Mouse (Mus musculus) layer of hippocampus, postnatal 36 days (tissue): ENCODE measurements around the gene Mdga1. TPM values are rescaled to one million over a fixed set of nuclear protein-coding genes. Genes with fewer than 3 reads are reported as not detected.

Experiments
- DNase-seq, 2 experiments: peaks; one replicate each; pipeline ENCODE4 v3.0.0; 2022
- total RNA-seq, 2 experiments: library from RNA; stranded (reverse); gene quantifications; 2 replicates each; pipeline ENCODE4 v1.2.3; 2021

The Mdga1 gene
- total RNA-seq, result 10 to 100 TPM; 65.5 to 73.2 TPM

DNA sequence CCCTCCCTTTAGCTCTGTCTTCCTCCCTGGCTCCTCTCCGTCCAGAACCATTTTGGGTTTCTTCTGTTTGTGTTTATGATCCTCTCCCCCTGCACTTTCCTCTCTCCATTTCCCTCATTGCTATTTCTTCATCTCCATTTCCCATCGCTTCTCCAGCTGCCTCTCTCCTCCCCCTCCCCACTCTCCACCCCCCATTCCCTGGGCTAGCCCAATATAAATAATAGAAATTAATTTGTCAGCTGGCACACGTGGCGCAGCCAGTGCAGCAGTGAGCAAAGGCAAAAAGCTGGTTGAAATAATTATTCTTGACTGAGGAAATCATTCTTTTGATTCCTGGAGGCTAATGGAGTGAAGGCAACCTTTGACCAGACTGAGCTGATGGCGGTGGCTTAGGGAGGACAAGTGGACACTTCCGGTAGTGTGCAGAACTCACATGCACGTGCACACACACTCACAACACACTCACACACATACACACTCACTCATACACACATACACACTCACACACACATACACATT lies at the start of gene Mdga1:
TSS of gene Mdga1 (minus strand) at position 51 of the 519 bp plus-strand sequence.
- no peak for DNase-seq

DNA sequence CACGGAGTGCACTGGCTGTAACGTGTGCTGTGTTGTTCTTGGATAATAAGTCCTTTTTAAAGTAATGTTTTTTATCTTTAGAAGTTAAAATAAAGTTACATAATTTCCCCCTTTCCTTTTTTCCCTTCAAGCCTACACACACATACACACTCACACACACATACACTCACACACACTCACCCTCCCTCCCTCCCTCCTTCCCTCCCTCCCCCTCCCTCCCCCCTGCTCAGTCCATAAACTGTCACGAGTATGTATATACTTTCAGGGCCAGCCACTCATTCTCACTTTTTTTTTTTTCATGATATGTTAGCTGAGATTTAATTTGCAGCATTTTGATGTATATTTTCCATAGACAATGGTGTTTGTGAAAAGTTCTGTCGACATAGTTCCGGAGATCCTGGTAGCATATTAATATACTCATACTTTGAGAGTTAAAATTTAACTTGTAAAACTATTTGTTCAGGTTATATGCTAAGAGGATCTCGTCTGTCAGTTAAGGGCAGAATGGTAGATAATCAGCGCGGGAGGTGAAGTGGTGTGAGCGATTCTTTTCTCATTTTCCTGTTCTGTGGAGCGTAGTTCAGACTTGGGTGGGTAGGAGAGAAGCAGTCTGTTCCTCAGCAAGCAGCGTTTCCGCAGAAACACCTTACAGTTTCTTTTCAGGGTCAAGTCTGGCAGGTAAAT lies 49.2 kb upstream of the Mdga1 start:
- DNase-seq, result no peak

DNA sequence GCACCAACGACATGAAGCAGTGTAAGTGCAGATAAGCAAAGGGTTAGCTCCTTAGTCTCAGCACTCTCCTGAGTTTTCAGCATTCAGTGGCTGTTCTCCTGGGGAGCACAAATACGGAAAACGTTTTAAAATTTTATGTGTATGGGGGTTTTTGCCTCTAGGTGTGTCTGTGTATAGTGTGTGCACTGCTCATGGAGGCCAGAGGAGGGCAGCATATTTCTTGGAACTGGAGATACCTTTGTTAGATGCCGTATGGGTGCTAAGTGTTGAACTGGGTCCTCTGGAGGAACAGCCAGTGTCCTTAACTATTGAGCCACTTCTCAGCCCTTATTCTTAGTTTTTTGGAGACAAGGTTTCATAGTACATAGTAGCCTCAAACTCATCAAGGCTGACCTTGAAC lies 44.8 kb upstream of the Mdga1 start:
- DNase-seq, result no peak

DNA sequence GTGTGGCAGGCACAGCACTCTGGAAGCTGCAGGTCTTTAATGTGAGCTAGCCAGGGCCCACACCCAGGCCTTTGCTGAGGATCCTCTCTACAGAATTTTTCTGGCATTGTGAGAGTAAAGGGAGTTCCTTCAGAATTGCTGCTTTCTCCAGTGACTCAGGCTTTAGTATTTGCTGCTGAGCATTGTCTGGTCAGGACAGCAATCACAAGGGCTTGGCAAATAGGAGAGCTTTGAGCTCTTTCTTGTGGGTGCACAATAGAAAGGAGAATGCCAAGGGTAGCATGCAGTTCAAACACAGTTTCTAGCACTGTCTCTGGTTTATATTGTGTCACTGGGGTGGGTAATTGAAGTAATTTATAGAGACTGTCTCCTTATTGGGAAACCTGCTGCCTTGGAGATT lies 38.5 kb upstream of the Mdga1 start:
- DNase-seq, result no peak

DNA sequence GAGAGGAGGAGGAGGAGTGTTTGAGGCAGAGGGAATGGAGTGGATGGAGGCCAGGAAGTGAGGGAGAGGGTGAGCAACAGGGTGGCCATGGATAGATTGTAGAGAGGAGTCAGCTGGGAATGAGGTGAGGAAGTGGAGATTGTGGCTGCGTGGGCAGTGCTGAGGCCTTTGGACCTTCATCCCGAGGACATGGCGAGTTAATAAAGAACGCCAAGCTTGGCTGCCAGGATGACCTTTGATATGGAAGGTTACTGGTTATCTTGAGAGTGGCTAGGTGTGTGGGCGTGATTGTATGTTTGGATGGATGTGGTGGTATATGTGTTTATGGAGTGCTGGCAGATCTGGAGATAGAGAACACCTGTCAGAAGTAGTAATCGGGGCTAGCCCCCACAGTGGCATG lies 38.0 kb upstream of the Mdga1 start:
- DNase-seq, result no peak

DNA sequence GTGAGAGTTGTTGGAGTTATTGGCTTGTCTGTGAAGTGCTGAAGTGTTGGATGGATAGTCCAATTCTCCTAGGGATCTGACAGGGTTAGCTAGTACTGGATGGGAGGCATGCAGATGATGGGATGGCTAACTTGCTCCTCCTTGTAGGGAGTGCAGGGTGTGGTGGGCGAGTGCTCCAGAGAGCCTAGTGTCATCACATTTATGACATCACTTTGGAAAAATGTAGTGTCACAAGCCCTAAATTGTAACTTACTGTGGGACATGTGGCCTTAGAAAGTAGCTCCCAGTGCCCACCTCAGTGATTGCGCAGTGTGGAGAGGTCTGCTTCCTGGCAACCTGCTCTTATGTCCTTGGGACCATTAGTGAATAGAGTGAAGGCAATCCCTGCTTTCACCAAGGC lies 37.0 kb upstream of the Mdga1 start:
- no peak for DNase-seq

DNA sequence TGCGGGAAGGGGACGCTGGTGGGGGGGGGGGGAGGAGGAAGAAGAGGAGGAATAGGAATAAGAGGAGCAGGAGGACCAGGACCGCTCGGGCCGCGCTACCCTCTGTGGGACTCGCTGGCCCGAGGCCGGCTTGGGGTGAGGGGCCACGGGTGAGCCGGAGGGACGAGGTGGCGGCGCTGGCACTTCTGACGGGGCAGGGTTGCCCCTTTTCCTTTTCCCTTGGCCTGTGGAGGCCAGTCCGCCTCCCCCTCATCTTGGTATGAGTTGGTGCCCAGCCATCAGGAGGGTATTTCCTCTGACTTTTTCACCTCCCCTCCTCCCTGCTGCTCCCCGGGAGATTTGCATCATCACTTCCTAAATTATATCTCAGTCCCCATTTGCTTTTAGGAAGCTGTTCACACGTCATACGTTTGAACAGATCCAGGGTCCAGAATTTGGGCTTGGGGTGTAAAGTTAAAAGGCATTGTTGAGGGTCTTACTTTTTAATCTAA lies 35.6 kb upstream of the Mdga1 start:
- peak in 1 of 2 experiments; percentile 25 for DNase-seq

DNA sequence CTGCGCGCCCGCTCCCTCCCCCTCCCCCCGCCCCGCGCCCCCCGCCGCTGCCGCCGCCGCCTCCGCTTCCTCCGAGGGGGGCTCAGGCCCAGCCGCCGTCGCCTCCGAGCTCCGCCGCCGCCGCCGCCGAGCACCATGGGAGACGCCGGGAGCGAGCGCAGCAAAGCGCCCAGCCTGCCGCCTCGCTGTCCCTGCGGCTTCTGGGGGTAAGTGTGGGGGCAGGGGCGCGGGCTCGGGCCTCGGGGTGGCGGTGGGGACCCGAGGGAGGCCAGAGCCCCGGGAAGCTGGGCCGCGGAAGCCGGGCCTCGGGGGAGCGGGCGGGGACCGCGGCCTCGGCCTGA lies 35.2 kb upstream of the Mdga1 start:
- DNase-seq, result no peak

DNA sequence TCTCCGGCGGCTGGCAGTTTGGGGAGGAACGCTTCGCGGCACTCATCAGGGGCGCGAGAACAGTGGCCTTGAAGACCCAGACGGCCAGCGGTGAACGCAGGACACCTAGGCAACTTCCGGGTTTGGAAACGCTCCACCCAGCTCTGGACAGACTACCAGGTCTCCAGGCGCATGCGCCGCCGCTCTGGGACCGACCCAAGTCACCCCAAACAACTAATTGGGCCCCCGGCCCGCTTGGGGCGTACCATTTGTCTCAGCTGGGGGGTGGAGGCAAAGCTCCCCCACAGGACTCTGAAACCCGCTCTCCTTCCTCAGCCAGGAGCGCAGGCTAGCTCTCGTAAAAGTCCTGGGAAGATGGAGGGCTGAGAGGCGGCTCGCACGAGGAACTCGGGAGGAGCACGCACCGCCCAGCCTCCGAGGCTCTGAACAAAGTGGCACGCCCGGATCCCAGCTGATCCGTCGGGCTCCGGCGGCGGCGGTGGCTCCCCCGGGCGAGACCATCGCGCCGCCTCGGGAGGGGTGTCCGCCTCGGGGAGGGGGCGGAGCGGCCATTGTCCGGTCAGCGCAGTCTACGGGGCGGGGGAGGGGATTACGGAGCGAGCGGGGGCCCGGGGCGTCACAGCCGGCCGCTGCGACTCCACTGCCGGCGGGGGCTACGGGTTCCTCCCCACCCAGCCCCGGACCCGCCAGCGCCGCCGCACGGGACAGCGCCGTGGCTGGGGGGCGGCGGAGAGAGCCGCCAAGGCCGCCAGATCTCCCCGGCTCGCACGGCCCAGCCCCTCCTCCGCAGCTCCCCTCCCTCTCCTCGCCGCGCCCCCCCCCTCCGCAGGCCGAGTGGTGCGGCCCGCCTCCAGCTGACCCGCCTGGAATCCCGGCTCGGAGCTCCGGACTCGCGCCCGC lies 34.6 kb upstream of the Mdga1 start, which contains the start of gene Zfand3:
TSS of gene Zfand3 (plus strand) at position 531 of the 900 bp plus-strand sequence.
- peak; percentile 92 to 93 for DNase-seq

DNA sequence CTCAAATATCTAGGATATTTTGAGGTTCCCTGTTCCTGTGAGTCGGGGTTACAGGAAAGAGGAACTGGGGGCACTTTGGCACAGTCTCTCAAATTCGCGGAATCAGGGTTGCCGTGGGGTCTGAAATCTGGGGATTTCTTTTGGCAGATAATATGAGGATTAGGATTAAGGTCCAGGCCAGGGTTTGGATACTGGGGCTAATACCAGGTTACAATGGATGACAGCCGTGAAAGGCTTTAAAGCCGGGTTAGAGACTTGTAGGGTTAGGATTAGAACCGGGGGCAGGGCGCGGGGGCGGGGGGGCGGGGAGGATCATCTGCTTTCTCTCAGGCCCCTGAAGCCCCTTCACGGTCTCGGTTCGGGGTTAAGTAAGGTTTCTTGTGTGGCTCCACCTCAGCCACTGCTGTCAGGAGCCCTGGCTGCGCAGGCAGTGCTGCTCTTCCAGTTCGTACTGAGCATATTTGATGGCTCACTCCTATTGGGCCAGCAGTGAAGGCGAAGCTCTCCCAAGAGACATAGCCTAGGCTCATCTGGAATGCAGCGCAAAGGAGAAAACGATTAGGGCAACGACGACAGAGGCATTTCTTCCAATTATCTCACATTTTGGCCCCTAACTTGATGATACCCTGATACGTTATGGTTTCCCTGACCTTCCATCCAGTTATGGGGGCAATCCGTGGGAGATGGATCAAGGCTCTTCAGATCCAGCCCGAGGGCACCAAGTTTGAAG lies 28.8 kb upstream of the Mdga1 start:
- DNase-seq, result no peak

DNA sequence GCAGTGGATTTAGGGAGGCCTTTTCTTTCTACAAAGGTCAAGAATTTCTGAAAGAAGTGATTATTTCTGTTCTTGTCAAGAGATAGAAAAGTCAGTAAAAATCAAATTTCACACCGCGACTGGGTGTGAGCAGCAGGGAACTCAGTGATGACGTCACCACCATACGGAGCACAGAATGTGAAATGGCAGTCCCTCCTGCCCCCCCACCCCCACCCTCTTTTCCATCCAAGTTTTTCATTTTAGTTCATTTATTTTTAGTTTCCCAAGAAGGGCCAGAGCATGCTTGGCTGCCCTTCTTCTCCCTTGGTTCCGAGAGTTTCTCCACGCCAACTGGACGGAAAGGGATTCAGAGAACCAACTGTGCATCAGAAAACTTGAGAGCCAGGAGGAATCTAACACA lies 27.8 kb upstream of the Mdga1 start:
- DNase-seq, result no peak

DNA sequence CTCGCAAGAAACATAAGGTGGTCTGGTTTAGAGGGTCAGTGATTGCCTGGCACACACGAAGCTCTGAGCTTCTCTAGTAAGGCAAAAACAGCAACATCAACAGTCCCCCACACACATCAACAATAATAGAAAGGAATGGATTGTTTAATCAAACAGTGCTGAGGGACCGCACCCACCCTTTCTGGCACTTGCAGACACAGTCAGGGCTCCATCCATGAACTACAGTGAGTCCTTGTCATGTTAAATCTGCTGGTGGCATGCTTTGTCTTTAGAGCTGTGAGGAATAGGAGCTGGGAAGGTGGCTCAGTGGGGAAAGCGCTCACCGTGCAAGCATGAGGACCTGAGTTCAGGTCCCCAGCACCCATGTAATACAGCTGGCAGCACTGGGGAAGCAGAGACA lies 26.1 kb upstream of the Mdga1 start:
- no peak for DNase-seq

DNA sequence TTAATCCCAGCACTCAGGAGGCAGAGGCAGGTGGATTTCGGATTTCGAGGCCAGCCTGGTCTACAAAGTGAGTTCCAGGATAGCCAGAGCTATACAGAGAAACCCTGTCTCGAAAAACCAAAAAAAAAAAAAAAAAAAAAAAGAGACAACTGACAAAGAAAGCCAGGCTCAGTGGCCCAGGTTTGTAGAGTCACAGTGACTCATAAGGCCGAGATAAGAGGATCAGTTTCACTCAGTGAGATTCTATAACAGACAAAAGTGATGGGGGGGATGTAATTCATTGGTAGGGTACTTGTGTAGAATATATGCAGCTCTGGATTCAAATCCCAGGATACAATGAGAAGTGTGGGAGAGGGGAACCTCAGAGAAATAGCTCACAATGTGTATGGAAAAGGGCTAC lies 24.6 kb upstream of the Mdga1 start:
- no peak for DNase-seq

DNA sequence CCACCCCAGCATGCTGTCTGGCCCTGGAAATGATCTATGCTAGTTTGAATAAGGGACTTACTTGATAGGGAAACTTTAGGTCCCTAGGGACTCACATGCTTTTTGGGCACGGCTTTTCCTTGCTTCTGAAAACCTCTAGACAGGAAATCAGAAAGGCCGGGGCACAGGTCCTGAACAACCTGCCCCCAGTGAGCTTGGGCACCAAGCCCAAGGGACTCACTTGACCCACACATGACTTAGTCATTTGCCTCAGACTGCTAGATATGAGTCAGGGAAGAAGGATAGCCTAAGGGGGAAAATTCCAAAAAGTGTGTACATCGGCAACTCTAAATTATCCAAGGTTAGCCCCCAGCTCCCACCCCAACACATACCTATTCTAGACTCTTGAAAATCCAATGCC lies 24.1 kb upstream of the Mdga1 start:
- DNase-seq, result no peak

DNA sequence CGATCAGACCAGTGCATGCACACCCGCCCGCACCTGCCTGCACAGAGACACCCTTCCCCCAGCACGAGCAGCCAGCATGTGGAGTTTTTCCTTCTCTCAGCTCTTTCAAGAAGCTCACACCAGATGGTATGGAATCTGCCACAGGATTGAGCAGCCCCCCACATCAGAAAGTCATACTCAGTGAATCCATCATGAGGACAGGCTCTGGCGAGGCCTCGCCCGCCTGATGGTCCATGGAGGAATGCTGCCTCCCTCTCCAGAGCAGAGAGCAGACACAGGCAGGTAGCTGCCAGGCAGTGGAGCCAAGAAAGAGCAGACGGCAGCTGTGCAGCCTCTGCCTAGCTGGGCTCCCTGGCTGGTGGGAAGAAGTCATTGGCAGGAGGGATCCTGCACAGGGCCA lies 23.6 kb upstream of the Mdga1 start:
- DNase-seq, result peak; percentile 48 to 51

DNA sequence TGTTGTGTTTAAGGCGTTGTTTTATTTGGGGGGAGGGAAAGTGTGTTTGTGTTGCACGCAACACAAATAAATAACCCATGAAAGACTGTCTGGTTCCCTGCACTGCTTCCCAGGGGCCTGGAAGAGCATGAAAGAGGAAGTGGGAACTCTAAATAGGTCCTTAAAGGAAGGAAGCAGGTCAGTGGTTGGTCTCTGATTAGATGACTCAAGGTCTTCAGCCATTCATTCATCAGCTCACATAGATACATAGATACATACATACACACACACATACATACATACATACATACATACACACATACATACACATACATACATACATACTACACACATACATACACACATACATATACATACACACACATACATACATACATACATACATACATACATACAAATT lies 21.0 kb upstream of the Mdga1 start:
- no peak for DNase-seq

DNA sequence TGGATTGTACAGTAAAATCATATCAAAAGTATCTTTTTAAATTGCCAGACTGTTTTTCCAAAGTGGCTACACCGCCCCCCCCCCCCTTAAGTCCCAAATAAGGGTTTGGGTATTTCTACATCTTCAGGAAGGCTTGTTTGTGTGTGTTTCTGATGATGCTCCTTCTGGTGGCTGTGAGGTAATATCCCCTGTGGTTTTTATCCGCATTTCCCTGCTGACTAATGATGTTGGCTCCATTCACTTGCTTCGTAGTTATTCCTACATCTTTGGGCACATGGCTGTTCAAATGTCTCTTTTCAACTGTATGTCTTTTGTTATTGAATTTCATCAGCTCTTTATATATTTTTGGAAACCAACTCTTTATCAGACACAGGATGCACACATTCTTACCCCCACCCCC lies 20.2 kb upstream of the Mdga1 start:
- DNase-seq, result no peak

DNA sequence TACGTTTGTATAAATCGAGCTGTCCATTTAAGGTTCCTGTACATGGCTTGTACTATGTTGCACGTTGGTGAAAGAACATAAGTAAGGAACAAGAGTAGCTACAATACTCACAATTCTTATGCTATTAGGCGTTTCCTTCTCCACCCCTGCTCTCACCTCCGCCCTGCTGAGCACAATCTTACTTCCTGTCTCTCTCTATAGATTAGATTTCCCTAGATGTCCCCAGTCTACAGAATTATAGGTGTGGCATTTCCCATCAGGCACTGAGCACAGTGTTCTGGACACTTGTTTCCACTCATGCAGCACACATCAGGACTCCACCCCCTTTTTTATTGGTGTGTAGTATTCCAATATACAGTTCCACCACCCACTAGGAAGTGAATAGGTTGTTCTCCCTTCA lies 19.8 kb upstream of the Mdga1 start:
- no peak for DNase-seq

DNA sequence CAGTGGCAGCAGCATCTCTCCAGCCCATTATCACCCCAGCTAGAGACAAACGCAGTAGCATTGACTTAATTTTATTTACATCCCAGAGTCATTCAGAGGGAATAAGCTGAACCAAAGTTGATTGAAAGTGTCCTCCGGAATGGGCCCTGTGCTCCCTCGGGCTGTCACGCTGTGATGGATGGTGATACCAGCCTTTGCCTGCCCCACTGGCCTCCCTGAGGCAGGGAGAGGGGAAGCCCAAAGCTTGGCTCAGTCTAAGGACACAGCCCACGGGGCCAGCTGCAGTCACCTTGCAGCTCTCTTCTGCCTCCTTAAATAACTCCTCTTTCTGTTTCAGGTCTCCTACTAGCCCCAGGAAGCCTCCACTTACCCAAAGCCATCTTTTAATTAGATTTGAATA lies 18.3 kb upstream of the Mdga1 start:
- DNase-seq, result no peak

DNA sequence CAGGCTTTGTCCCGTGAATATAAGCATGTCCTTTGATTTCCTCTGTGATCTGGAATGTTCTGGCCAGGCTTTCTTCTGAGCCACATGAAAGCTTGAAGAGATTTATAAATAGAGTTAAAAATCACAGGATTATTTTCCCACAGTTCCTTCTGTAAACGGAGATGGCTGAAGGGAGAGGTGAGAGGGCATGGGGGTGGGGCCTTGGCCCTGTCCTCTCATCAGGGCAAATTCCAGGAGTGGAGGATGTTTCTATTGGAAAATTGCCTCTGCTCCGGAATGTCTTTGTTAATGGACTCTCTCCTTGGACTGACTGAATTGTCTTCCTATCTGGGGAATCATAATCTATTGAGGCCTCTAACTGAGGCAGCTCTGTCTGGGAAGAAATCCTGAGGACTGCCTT lies 15.6 kb upstream of the Mdga1 start:
- no peak for DNase-seq

DNA sequence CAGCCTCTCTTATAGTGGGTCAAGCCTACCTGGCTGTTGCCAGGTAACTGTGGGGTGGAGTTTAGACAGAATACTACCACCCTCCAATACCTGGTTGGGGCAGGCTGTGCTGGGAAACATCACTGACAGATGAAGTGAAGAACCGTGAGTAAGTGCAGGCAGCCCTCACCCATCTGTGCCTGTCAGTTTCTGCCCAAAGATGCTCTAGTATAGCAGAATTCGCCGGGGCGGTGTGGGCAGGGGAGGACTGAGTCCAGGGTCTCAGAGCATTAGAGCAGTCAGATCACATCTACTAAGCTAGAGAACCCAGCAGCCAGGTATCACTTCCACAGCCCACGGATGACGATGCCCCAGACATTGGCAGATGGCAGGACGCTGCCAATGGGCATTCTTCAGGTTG lies 15.0 kb upstream of the Mdga1 start:
- DNase-seq, result peak; percentile 41 to 57

DNA sequence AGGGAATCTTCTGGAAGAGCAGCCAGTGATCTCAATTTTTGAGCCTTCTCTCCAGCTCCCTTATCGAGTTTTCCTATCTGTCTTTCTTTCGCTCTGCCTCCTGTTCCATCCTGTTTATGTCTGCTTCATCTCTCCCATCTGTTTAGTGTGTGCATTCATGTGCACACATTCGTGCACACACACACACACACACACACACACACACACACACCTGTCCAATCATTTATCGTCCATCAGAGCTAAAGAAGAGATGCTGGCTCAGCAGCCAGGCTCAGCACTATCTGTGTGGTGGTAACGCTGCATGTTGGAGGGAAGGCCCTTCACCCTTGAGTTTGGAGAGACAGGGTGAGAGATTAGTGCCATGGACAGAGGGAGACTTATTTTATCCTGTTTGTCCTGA lies 13.3 kb upstream of the Mdga1 start:
- no peak for DNase-seq

DNA sequence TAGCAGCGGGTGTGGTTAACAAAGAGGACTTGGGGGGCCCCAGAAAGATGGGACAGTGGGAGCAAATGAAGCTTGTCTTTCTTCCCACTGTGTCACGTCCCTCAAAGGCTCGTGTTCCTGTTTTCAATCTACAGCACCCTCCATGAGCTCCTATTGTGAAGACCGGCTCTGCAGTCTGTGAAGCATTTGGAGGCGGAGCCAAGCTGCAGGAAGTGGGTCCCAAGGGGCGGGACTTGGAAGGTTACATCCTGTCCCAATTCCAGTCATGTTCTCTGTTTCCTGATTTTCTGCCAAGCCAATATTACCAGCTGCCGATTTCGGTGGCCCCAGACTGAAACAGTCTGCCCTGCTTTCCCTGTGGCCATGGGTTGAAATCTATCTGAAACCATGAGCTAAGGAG lies 11.7 kb upstream of the Mdga1 start:
- no peak for DNase-seq
